Mouse (Mus musculus) lung, embryonic 15.5 days (tissue): ENCODE measurements around the gene Snx29. TPM values are rescaled to one million over a fixed set of nuclear protein-coding genes. Genes with fewer than 3 reads are reported as not detected.

ENCODE experiments used
- ATAC-seq: fragments of 200-750 bp; cut with Nextera tagmentation; 2 replicates; pipeline ENCODE4 v1.8.0; 2017; ENCODE audit warnings: moderate number of reproducible peaks, borderline replicate concordance; ENCODE audit not compliant: low FRiP score, low TSS enrichment; ENCODE audit errors: extremely low read depth
- H3K27ac ChIP-seq: fragments of 300-500 bp; sonication (generic); 2 replicates; pipeline ENCODE4 v1.5.1; 2015; ENCODE audit warnings: moderate library complexity, mild to moderate bottlenecking, inconsistent platforms
- H3K27me3 ChIP-seq: fragments of 300-500 bp; sonication (generic); 2 replicates; pipeline ENCODE4 v1.6.1; 2015; ENCODE audit warnings: inconsistent platforms
- H3K36me3 ChIP-seq: fragments of 300-500 bp; sonication (generic); 2 replicates; pipeline ENCODE4 v1.6.1; 2015; ENCODE audit warnings: inconsistent platforms
- H3K4me1 ChIP-seq: fragments of 300-500 bp; sonication (generic); 2 replicates; pipeline ENCODE4 v1.6.1; 2015; ENCODE audit warnings: inconsistent platforms
- H3K4me2 ChIP-seq: fragments of 300-500 bp; sonication (generic); 2 replicates; pipeline ENCODE4 v1.6.1; 2015; ENCODE audit warnings: inconsistent platforms, mild to moderate bottlenecking, moderate library complexity
- H3K4me3 ChIP-seq: fragments of 300-500 bp; sonication (generic); 2 replicates; pipeline ENCODE4 v1.5.1; 2015; ENCODE audit warnings: mild to moderate bottlenecking, inconsistent platforms
- H3K9ac ChIP-seq: fragments of 300-500 bp; sonication (generic); 2 replicates; pipeline ENCODE4 v1.6.1; 2015; ENCODE audit warnings: inconsistent platforms
- H3K9me3 ChIP-seq: fragments of 300-500 bp; sonication (generic); 2 replicates; pipeline ENCODE4 v1.6.1; 2016; ENCODE audit warnings: inconsistent platforms
- WGBS: fragments of 180-500 bp; shearing (Covaris S2); methylation state at CpG from one replicate; pipeline ENCODE4 v1.1.7; 2015; 5-methylcytosine and 5-hydroxymethylcytosine counted together
- polyA plus RNA-seq: library from polyadenylated mRNA; unstranded; fragments of >200 nt; fragmentation: Nextera tagmentation; extraction: Ambion mirVana; gene quantifications from 2 replicates; pipeline ENCODE4 v1.2.1, GENCODE M21; 2015

The Snx29 gene
- polyA plus RNA-seq, 1 experiment from 2014 or later, result 12.6 TPM

DNA sequence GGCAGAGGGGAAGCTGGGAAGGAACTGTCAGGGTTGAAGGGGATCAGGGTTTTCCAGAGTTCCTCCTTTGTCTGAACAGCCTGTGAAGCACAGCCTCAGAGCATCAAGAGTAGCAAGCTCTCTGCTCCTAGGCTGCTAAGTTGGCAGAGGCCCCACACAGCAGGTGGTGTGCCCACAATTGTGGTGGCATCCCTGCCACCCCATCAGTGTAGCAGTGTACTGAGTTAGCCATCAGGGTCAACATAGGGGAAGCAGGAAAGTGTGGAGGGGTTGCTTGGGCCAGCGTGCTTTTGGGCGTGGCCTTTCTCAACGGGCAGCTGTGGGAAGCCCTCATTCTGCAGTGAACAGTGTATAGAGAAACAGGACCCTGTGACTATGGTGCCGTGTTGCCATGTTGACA is 421.0 kb downstream of the Snx29 start:
- no peaks in the 10 kb centered on the region for H3K9me3 ChIP-seq
- H3K9ac ChIP-seq, result no peak overlapping the region
- no peak overlapping the region for H3K27ac ChIP-seq
- H3K27me3 ChIP-seq, result no peaks in the 10 kb centered on the region
- no peaks in the 10 kb centered on the region for H3K36me3 ChIP-seq
- no peak overlapping the region for H3K4me3 ChIP-seq
- H3K4me1 ChIP-seq, result no peaks in the 10 kb centered on the region
- no peak for ATAC-seq
- H3K4me2 ChIP-seq, result no peak overlapping the region
- 68% methylated on average over 4 of the region's 4 CpGs for WGBS

DNA sequence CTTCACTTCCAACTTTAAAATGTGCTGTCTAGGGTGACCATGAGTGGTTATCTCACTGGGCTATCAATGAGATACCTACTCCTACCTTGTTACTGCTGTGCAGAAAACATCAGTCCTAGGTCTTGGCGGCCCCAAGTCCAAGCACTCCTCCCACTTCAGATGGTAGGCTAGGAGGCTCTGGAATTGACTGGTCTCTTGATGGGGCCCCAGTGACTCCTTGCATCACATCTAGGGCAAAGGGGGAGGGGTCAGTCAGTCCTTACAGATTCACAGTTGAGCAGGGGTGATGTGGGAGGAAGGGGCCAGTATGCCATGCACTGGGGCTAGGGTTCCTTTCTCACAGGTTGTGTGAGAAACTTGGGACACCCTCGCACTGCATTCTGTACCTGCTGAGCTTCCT is 423.3 kb downstream of the Snx29 start:
- no peaks in the 10 kb centered on the region for H3K36me3 ChIP-seq
- 82% methylated on average over 2 of the region's 2 CpGs for WGBS
- no peak overlapping the region for H3K9ac ChIP-seq

DNA sequence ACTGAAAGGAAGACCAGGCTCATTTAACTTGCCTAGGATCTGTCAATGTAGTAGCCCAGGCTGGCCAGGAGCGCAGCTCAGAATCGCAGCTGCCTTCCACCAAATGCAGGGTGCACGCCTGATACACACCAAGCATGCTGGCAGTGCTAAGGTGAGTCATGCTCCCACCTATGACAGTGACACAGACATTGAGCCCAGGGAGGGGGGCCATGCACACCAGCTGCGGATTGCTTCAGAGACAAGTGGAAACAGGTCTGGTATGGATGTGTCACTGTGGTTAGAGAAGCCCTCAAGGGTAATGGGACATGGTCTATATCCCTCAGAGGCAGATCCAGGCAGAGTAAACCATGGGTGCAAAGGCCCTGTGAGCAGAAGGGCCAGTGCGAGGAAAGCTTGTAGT is 425.2 kb downstream of the Snx29 start:
- no peaks in the 10 kb centered on the region for H3K9me3 ChIP-seq
- H3K9ac ChIP-seq, result no peak overlapping the region
- WGBS, result 85% methylated on average over 5 of the region's 5 CpGs
- no peaks in the 10 kb centered on the region for H3K36me3 ChIP-seq
- H3K4me3 ChIP-seq, result no peak overlapping the region
- no peaks in the 10 kb centered on the region for H3K4me1 ChIP-seq
- H3K27ac ChIP-seq, result no peak overlapping the region
- H3K27me3 ChIP-seq, result no peaks in the 10 kb centered on the region
- no peak for ATAC-seq
- no peak overlapping the region for H3K4me2 ChIP-seq

More for the DNA sequence above, 423.3 kb downstream of the Snx29 start:
- Histone ChIP-seq H3K27me3 (no peaks in the 10 kb centered on the region), H3K4me2 (no peak overlapping the region), H3K9me3 (no peaks in the 10 kb centered on the region), H3K4me3 (no peak overlapping the region), H3K27ac (no peak overlapping the region), H3K4me1 (no peaks in the 10 kb centered on the region)
- ATAC-seq, result no peak

DNA sequence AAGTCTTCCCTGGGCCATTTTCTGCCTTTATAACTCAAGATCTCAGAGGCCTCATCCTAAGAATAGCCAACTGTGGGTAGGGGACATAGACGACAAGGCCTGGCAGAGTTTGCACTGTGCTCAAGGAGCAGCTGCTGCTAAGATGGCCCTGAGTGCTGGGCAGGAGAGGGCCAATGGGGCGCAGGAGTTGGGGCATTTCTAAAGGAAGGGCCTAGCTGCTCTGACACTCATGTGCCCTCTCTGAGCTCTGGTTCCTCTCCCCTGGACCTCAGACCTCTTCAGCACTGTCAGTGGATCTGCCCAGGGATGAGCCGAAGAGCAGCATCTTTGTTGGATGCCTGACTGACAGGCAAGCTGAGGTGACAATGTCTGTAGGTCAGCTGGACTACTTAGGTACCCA is 426.4 kb downstream of the Snx29 start:
- no peak for ATAC-seq
- Histone ChIP-seq H3K4me3 (no peak overlapping the region), H3K9ac (no peak overlapping the region), H3K4me1 (no peaks in the 10 kb centered on the region), H3K27ac (no peak overlapping the region), H3K9me3 (no peaks in the 10 kb centered on the region), H3K27me3 (no peaks in the 10 kb centered on the region), H3K4me2 (no peak overlapping the region), H3K36me3 (no peaks in the 10 kb centered on the region)
- WGBS, result 73% methylated on average over 3 of the region's 3 CpGs

DNA sequence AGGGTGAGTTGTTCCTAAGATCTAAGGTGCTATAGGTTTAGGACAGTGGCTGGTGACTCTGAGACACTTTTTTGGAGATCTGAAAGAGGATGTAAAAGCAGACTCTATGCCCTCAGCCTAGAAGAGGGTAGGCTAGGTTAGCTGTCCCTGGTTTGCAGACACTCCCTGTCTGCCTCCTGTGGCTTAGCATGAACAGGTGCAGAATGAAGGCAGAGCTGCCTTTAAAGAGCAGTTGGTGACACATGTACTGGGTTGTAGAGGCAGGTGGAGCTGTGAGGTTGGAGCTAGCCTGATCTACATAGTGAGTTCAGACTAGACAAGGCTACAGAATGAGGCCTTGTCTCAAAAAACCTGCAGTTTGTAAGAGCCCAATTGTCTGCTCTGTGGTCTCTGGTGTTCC is 427.9 kb downstream of the Snx29 start:
- H3K4me3 ChIP-seq, result no peak overlapping the region
- ATAC-seq, result no peak
- H3K9me3 ChIP-seq, result no peaks in the 10 kb centered on the region
- H3K4me1 ChIP-seq, result no peaks in the 10 kb centered on the region
- H3K9ac ChIP-seq, result no peak overlapping the region
- no peaks in the 10 kb centered on the region for H3K36me3 ChIP-seq
- H3K27ac ChIP-seq, result no peak overlapping the region
- no peaks in the 10 kb centered on the region for H3K27me3 ChIP-seq
- H3K4me2 ChIP-seq, result no peak overlapping the region

DNA sequence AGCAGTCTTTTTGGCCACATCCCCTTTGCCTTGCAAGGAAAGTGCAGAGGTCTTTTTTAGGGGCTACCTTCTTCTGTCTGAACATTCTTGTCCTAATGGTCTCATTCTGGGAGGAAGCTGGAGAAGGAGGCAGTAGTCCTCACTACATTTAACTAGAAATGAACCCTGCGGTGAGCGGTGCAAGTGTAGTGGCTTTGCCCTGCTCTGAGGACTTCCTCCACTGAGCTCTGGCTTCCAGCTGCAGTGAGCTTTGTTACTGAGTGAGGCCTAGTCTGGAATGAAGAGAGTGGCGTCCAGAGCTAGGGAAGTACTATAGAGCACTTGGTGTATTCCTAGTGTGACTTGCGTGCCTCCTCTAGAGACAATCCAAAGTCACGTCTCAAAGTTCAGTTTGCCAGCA is 429.8 kb downstream of the Snx29 start:
- no peak for ATAC-seq
- Histone ChIP-seq H3K4me1 (no peaks in the 10 kb centered on the region), H3K27ac (no peak overlapping the region), H3K4me2 (no peak overlapping the region), H3K36me3 (no peaks in the 10 kb centered on the region), H3K9ac (no peak overlapping the region), H3K4me3 (no peak overlapping the region), H3K27me3 (no peaks in the 10 kb centered on the region), H3K9me3 (no peaks in the 10 kb centered on the region)
- 90% methylated on average over 5 of the region's 5 CpGs for WGBS

DNA sequence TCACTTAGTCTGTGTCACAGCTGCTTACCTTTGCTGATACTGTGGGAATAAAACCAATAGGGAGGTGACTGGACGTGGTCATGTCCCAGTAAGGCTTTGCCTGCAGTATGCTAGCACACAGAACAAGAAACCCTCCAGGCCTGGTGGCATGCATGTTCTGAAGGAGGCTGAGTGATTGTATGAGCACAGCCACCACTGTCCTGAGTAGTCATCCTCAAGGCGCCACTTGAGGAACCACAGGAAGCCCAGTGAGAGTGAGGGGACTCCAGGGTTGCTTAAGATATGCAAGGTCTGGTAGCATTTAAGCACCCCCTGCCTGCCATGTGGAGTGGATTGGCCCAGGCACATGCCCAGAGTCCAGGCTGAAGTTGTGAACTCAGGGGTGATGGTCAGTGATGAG is 430.8 kb downstream of the Snx29 start:
- Histone ChIP-seq H3K4me2 (no peak overlapping the region), H3K27me3 (no peaks in the 10 kb centered on the region), H3K9ac (no peak overlapping the region), H3K9me3 (no peaks in the 10 kb centered on the region), H3K27ac (no peak overlapping the region), H3K4me3 (no peak overlapping the region), H3K4me1 (no peaks in the 10 kb centered on the region), H3K36me3 (no peaks in the 10 kb centered on the region)
- ATAC-seq, result no peak
- 57% methylated on average over 2 of the region's 2 CpGs for WGBS

- H3K9me3 ChIP-seq, result no peaks in the 10 kb centered on the region
- no peak overlapping the region for H3K4me3 ChIP-seq
- H3K4me2 ChIP-seq, result no peak overlapping the region
- H3K4me1 ChIP-seq, result no peaks in the 10 kb centered on the region
- H3K27ac ChIP-seq, result no peak overlapping the region
- ATAC-seq, result no peak
- 79% methylated on average over 2 of the region's 2 CpGs for WGBS
- no peaks in the 10 kb centered on the region for H3K36me3 ChIP-seq
- H3K9ac ChIP-seq, result no peak overlapping the region
- no peaks in the 10 kb centered on the region for H3K27me3 ChIP-seq
Observed at GRCm38 (mm10) chr16:11754136-11754535, 431.4 kb downstream of the Snx29 start.

GRCm38 (mm10) chr16:11755281-11756066 is 432.8 kb downstream of the Snx29 start:
- Histone ChIP-seq H3K9me3 (no peaks in the 10 kb centered on the region), H3K4me2 (no peak overlapping the region), H3K27ac (no peak overlapping the region), H3K4me1 (no peaks in the 10 kb centered on the region), H3K36me3 (no peaks in the 10 kb centered on the region), H3K4me3 (no peak overlapping the region), H3K9ac (no peak overlapping the region), H3K27me3 (no peaks in the 10 kb centered on the region)
- 73% methylated on average over 9 of the region's 9 CpGs for WGBS
- no peak for ATAC-seq

- H3K9me3 ChIP-seq, result no peaks in the 10 kb centered on the region
- ATAC-seq, result no peak
- H3K36me3 ChIP-seq, result no peaks in the 10 kb centered on the region
- H3K4me3 ChIP-seq, result no peak overlapping the region
- WGBS, result 52% methylated on average over 1 of the region's 1 CpGs
- no peaks in the 10 kb centered on the region for H3K27me3 ChIP-seq
- H3K4me2 ChIP-seq, result no peak overlapping the region
- H3K9ac ChIP-seq, result no peak overlapping the region
- no peaks in the 10 kb centered on the region for H3K4me1 ChIP-seq
- no peak overlapping the region for H3K27ac ChIP-seq
Observed at GRCm38 (mm10) chr16:11756598-11757245, 434.0 kb downstream of the Snx29 start.

DNA sequence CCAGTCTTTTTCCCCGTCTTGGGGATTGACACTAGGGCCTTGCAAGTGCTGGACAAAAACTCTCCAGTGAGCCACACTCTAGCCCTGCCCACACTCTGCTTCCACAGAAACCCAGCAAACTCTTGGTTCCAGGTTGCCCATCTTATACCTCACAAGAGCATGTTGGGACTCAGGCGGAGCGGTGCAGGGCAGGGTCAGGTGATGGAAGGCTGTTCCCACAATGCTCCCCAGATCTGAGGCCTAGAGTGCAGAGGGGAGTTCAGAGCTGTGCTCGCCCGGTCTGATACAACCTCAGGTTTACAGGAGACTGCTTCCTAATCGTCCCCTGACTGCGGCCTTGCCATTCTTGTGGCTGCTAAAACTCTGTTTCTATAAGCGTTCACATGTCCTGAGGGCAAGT is 434.8 kb downstream of the Snx29 start:
- Histone ChIP-seq H3K9me3 (no peaks in the 10 kb centered on the region), H3K9ac (no peak overlapping the region), H3K4me3 (no peak overlapping the region), H3K4me2 (no peak overlapping the region), H3K27me3 (no peaks in the 10 kb centered on the region), H3K27ac (no peak overlapping the region), H3K4me1 (no peaks in the 10 kb centered on the region), H3K36me3 (no peaks in the 10 kb centered on the region)
- no peak for ATAC-seq
- WGBS, result 87% methylated on average over 8 of the region's 8 CpGs

DNA sequence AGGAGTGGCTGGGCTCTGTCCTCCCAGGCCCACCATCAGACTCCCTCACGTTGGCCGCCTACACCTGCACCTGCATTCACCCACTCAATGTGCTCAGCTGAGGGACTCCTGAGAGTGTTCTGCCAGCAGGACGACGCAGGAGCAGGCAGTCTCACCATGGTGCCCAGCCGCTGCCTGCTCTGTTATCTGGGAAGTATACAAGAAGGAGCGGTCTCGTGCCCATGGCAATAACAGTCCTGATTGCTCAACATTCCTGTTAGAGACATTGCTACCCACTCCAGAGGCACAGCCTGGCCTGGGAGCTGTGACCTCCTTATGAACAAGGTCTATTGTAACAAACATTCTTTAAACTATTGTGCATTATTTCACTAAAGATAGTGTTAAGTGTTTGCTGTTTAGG is 435.2 kb downstream of the Snx29 start:
- Histone ChIP-seq H3K4me2 (no peak overlapping the region), H3K4me1 (no peaks in the 10 kb centered on the region), H3K9ac (no peak overlapping the region), H3K27me3 (no peaks in the 10 kb centered on the region), H3K9me3 (no peaks in the 10 kb centered on the region), H3K27ac (no peak overlapping the region), H3K36me3 (no peaks in the 10 kb centered on the region), H3K4me3 (no peak overlapping the region)
- ATAC-seq, result no peak
- WGBS, result 63% methylated on average over 7 of the region's 7 CpGs
